Mouse (Mus musculus) bone marrow macrophage, adult 2 months (primary cell): ENCODE results near the gene Slc35d2.

Source experiments
- CTCF ChIP-seq: IDR thresholded peaks from 2 replicates; pipeline ENCODE4 v1.5.1; 2012; ENCODE audit warnings: low read depth, mild to moderate bottlenecking, low read length, moderate library complexity
- POLR2A ChIP-seq: IDR thresholded peaks from 2 replicates; pipeline ENCODE4 v1.6.1; 2012; ENCODE audit warnings: mild to moderate bottlenecking, low read depth, low read length, borderline replicate concordance

DNA sequence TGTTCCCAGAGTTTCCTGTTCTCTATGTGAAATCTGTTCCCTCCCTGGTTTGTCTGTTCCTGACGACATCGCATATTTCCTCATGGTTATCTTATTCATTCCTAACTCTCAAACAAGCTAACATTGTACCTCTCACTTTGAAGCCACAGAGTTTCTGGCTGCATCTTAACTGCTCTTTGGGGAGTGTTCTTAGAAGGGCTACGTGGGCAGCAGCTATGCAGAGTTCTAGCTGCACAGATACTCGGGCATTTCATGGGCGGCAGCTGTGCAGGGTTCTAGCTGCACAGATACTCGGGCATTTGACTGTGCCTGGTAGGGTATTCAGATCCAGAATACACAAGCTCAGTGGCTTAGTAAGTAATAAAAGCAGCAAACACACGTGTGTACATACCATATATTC is 41.1 kb downstream of the Slc35d2 start:
- TF ChIP-seq CTCF, result no peak
- no peak for TF ChIP-seq POLR2A
